Mouse (Mus musculus) neural tube, embryonic 14.5 days (tissue): ENCODE measurements around the gene Brat1. TPM values are rescaled to one million over a fixed set of nuclear protein-coding genes. Genes with fewer than 3 reads are reported as not detected.

ENCODE experiments used
- ATAC-seq: fragments of 200-750 bp; cut with Nextera tagmentation; 2 replicates; pipeline ENCODE4 v1.8.0; 2017; ENCODE audit warnings: low read depth, mild to moderate bottlenecking, moderate TSS enrichment, moderate library complexity
- H3K27ac ChIP-seq: fragments of 300-500 bp; sonication (generic); 2 replicates; pipeline ENCODE4 v1.5.1; 2014; ENCODE audit warnings: low read depth, mild to moderate bottlenecking, control low read depth, low read length, moderate library complexity, mixed read lengths
- H3K27me3 ChIP-seq: fragments of 300-500 bp; sonication (generic); 2 replicates; pipeline ENCODE4 v1.6.1; 2014; ENCODE audit warnings: low read length; ENCODE audit not compliant: control insufficient read depth, insufficient read depth
- H3K36me3 ChIP-seq: fragments of 300-500 bp; sonication (generic); 2 replicates; pipeline ENCODE4 v1.6.1; 2014; ENCODE audit warnings: low read length, mixed read lengths; ENCODE audit not compliant: control insufficient read depth, insufficient read depth
- H3K4me1 ChIP-seq: fragments of 300-500 bp; sonication (generic); 2 replicates; pipeline ENCODE4 v1.6.1; 2014; ENCODE audit warnings: low read length; ENCODE audit not compliant: control insufficient read depth, insufficient read depth
- H3K4me2 ChIP-seq: fragments of 300-500 bp; sonication (generic); 2 replicates; pipeline ENCODE4 v1.6.1; 2014; ENCODE audit warnings: mild to moderate bottlenecking, low read depth, low read length, control low read depth
- H3K4me3 ChIP-seq: fragments of 300-500 bp; sonication (generic); 2 replicates; pipeline ENCODE4 v1.5.1; 2014; ENCODE audit warnings: low read depth, low read length, control low read depth, mixed read lengths
- H3K9ac ChIP-seq: fragments of 300-500 bp; sonication (generic); replicated peaks from 2 replicates; pipeline ENCODE4 v1.6.1; 2014; ENCODE audit warnings: low read depth, mild to moderate bottlenecking, control low read depth, low read length, mixed read lengths
- H3K9me3 ChIP-seq: fragments of 300-500 bp; sonication (generic); 2 replicates; pipeline ENCODE4 v1.6.1; 2016; ENCODE audit warnings: low read length; ENCODE audit not compliant: control insufficient read depth
- WGBS: fragments of 180-500 bp; shearing (Covaris S2); extraction: QIAGEN DNeasy Blood & Tissue Kit; methylation state at CpG from one replicate; pipeline ENCODE4 v1.1.7; 2014; 5-methylcytosine and 5-hydroxymethylcytosine counted together
- polyA plus RNA-seq: library from polyadenylated mRNA; unstranded; fragments of >200 nt; fragmentation: Nextera tagmentation; extraction: Ambion mirVana; gene quantifications from 2 replicates; pipeline ENCODE4 v1.2.1, GENCODE M21; 2014

The Brat1 gene
- 17.6 and 18.4 TPM in 2 replicates for polyA plus RNA-seq

DNA sequence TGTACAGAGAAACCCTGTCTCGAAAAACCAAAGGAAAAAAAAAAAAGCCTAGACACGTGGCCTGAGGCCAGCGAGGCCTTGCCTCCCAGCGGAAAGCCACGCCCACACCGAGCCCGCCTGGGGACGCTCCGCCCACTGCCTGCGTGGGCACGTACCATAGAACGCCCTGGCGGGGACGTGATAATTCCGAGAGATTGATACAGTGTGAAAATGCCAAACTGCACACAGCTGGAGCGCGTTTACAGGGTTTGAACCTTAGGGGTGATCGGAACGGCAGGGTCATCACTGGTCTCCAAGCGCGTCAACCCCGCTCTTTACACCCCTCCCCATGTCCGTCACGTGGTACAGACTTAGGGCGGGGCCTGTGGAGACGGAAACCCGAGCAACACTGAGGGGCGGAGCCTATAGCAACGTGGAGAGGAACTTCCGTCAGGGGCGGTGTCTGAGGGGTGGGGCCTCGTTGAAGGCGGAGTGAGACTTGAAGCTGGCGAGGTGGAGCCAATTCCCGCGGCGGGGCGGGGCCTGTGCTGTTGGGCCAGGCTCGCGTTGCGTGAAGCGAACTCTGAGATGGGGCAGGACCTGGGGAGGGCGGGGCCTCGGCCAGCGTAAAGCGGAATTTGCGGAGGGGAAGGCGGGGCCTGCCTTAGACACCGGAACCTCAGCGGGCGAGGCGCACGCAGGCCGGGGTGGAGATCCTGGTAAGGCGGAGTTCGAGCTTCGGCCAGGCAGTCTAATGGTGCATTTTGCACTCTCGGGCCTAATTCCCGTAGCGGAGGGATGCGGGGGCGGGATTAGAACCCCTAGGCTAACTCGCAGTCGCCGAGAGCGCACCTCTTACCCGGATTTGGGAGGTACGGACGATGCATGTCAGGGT lies at the start of gene Brat1:
Gene Brat1, plus strand, starts transcription at position 634 of the 874 bp plus-strand sequence.
- Histone ChIP-seq H3K27me3 (no peaks in the 10 kb centered on the region), H3K9ac (peak within 1 kb of the TSS; percentile 68), H3K4me1 (peaks cover 20% of the 10 kb centered on the region), H3K4me3 (peak within 1 kb of the TSS; percentile 61), H3K27ac (peak within 1 kb of the TSS; percentile 92), H3K4me2 (peak within 1 kb of the TSS; percentile 65), H3K9me3 (no peaks in the 10 kb centered on the region), H3K36me3 (no peaks in the 10 kb centered on the region)
- peak; percentile 93 for ATAC-seq
- under 1% methylated on average over 68 of the region's 69 CpGs for WGBS

DNA sequence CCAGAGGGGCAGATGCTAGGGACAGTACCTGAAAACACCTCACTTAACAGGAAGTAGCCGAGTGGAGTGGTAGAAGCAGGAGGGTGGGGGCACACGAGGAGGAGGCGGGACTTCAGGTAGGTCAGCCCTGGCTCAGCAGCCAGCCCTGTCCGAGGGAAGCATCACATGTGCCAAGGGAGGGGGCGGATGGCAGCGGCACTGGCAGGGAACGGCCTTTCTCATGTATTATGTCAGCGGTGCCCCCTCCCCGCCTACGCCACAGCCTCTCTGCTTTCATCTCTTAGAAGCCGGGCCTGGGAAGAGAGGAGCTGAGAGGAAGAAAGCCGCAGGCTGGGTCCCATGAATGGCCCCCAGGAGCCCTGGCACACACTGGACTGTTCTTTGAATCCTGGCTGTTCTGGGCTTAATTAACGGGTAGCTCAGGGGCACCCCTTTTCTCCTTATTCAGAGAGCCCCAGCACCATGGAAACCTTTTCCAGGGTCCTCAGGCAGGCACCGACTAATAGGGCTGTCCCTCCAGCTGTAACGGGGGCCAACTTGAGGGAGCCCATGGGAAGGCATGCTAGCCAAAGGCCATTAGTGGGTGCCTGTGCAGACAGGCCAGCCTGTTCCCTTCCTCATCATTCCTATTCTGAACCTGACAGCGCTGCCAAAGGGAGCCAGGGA lies 45.1 kb upstream of the Brat1 start:
- Histone ChIP-seq H3K27ac (peak overlapping the region; percentile 10; the same call in 1 of the 2 replicates), H3K36me3 (no peaks in the 10 kb centered on the region), H3K4me2 (peak overlapping the region; percentile 3; the same call in 1 of the 2 replicates), H3K9me3 (no peaks in the 10 kb centered on the region), H3K9ac (no peak overlapping the region), H3K27me3 (no peaks in the 10 kb centered on the region), H3K4me1 (peaks cover 11% of the 10 kb centered on the region; the same call in 1 of the 2 replicates), H3K4me3 (no peak overlapping the region)
- ATAC-seq = peak; percentile 88
- WGBS = 19% methylated on average over 16 of the region's 16 CpGs

- Histone ChIP-seq H3K36me3 (no peaks in the 10 kb centered on the region), H3K4me3 (no peak overlapping the region), H3K9ac (no peak overlapping the region), H3K4me2 (no peak overlapping the region), H3K9me3 (no peaks in the 10 kb centered on the region), H3K27ac (peak overlapping the region; percentile 48; the same call in 1 of the 2 replicates), H3K27me3 (no peaks in the 10 kb centered on the region), H3K4me1 (peaks cover 11% of the 10 kb centered on the region; the same call in 1 of the 2 replicates)
- ATAC-seq = no peak
- 61% methylated on average over 1 of the region's 1 CpGs for WGBS
Observed at GRCm38 (mm10) chr5:140660398-140660797, 44.4 kb upstream of the Brat1 start.

GRCm38 (mm10) chr5:140661427-140661826 lies 43.4 kb upstream of the Brat1 start:
- Histone ChIP-seq H3K4me2 (no peak overlapping the region), H3K27ac (no peak overlapping the region), H3K4me1 (peaks cover 11% of the 10 kb centered on the region; the same call in 1 of the 2 replicates), H3K9ac (no peak overlapping the region), H3K9me3 (no peaks in the 10 kb centered on the region), H3K36me3 (peaks cover 7% of the 10 kb centered on the region; the same call in 1 of the 2 replicates), H3K4me3 (no peak overlapping the region), H3K27me3 (no peaks in the 10 kb centered on the region)
- 64% methylated on average over 8 of the region's 8 CpGs for WGBS
- ATAC-seq = no peak

GRCm38 (mm10) chr5:140661875-140662643 lies 42.8 kb upstream of the Brat1 start:
- no peaks in the 10 kb centered on the region for H3K27me3 ChIP-seq
- H3K36me3 ChIP-seq = peaks cover 7% of the 10 kb centered on the region; the same call in 1 of the 2 replicates
- no peaks in the 10 kb centered on the region for H3K9me3 ChIP-seq
- no peak overlapping the region for H3K9ac ChIP-seq
- 45% methylated on average over 12 of the region's 12 CpGs for WGBS
- ATAC-seq = no peak
- no peak overlapping the region for H3K4me3 ChIP-seq
- H3K4me2 ChIP-seq = no peak overlapping the region
- no peak overlapping the region for H3K27ac ChIP-seq
- H3K4me1 ChIP-seq = peaks cover 11% of the 10 kb centered on the region; the same call in 1 of the 2 replicates

DNA sequence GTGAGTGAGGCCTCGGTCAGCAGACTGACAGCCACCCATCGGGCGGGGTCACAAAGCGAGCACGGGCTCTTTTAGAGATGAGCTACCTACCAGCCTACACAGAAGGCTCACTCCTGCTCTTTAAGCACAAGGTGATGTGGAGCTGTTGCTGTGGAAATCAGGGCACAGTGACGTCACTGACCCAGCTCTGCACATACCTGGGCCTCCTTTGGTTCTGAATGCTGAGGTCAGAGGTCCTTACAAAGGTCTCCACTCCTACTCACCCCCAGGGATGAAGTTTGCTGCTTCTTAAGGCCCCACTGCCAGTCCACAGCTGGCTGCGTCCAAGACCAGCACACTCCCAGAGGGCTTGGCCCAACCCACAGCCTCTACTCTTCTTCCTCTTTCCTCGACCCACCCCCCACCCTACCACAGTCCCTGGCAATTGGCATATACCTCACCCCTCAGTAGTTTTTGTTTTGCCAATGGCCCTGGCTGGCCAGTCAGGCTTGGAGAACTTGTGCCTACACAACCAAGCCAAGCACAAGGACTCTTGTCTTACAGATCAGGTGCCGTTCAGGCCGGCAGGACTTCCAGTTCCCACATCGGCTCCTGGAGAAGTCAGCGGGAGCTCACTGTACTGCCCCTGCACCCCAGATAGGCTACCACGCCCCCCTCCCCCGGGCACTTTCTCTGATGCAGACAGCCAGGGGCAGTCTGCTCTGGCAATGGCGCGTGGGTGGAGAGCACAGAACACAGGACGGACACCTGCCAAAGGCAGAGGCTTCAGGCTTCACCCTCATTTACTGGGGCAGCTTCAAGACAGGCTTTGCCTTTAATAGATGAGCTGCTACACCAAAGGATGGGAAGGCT lies 41.8 kb upstream of the Brat1 start:
- no peak overlapping the region for H3K27ac ChIP-seq
- no peaks in the 10 kb centered on the region for H3K9me3 ChIP-seq
- H3K9ac ChIP-seq = no peak overlapping the region
- no peak overlapping the region for H3K4me2 ChIP-seq
- H3K36me3 ChIP-seq = peaks cover 7% of the 10 kb centered on the region; the same call in 1 of the 2 replicates
- 68% methylated on average over 17 of the region's 17 CpGs for WGBS
- H3K4me3 ChIP-seq = no peak overlapping the region
- ATAC-seq = no peak
- no peaks in the 10 kb centered on the region for H3K27me3 ChIP-seq
- H3K4me1 ChIP-seq = peaks cover 11% of the 10 kb centered on the region; the same call in 1 of the 2 replicates

DNA sequence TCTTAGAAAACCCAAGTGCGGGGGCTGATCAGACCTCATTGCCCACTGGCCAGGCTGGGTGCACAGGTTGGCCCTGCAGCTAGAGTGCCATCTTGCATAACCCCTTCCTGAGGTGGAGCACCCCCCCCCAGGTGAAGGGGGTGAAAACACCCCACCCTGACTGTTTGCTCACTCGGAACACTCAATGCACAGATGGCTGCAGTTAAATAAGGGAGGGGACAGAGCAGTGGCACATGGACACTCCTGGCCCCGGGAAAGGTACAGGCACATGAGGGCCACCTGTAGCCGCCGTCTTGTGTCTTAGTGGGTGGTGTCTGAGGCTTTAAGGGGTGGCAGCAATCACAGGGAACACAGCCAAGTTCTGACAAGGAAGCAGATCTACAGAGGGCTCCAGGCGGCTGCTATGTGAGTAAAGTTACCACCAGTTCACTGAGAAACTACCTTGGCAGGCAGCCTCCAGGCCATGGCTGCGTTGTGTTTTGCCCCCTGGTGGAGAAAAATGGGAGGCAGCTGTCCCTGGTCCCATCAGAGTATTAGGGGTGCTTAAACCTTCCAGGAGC lies 41.1 kb upstream of the Brat1 start:
- no peak for ATAC-seq
- Histone ChIP-seq H3K4me2 (no peak overlapping the region), H3K9ac (no peak overlapping the region), H3K27me3 (no peaks in the 10 kb centered on the region), H3K9me3 (no peaks in the 10 kb centered on the region), H3K36me3 (peaks cover 8% of the 10 kb centered on the region; the same call in 1 of the 2 replicates), H3K4me1 (peaks cover 11% of the 10 kb centered on the region; the same call in 1 of the 2 replicates), H3K27ac (no peak overlapping the region), H3K4me3 (no peak overlapping the region)
- 57% methylated on average over 7 of the region's 7 CpGs for WGBS

DNA sequence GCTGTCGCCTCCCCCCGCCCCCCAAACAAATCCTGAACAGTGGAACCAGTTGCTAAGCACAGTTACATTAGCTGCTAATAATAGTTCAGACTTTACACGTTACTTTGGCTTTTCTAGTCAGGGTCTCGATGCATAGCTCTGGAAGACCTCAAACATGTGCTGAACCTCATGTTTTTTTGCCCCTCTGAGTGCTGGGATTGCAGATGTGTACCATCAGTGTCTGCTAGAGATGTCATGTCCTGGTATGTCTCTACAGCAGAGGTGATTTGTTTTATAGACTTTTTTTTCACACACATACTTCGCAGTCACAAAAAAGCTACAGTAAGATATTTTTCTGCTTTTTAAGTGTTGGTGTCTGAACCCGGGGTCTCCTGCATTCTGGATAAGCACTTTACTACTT lies 32.7 kb upstream of the Brat1 start:
- Histone ChIP-seq H3K27ac (no peak overlapping the region), H3K4me2 (no peak overlapping the region), H3K4me3 (no peak overlapping the region), H3K36me3 (peaks cover 25% of the 10 kb centered on the region), H3K9me3 (no peaks in the 10 kb centered on the region), H3K9ac (no peak overlapping the region), H3K4me1 (no peaks in the 10 kb centered on the region), H3K27me3 (no peaks in the 10 kb centered on the region)
- WGBS = 94% methylated on average over 6 of the region's 6 CpGs
- no peak for ATAC-seq
